Mouse (Mus musculus): ENCODE measurements at regions not wholly inside any gene's neighbourhood (a gene's known extent, or its start where the extent isn't known, plus 50 kb on each side); places are given as distances from the start of the nearest gene placed in this dataset.

DNA sequence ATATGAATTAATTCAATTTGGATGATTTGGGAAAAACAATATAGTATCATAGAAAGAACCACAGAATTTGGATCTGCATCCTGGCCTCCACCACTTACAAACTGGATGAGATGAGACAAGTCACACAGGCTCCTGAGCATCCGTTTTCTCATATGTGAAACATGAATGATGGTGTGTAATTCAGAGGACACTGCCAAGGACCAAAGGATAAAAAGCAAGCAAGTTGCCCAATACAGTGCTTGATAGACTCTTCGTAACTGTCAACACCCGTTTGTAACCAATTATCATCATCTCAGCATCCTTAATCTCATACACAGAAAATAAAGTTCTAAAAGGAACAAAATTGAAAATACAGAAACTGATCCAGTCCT lies 305.8 kb downstream of the Fam49a start:
- in situ Hi-C loops (cut with MboI, MseI): no loop called here

DNA sequence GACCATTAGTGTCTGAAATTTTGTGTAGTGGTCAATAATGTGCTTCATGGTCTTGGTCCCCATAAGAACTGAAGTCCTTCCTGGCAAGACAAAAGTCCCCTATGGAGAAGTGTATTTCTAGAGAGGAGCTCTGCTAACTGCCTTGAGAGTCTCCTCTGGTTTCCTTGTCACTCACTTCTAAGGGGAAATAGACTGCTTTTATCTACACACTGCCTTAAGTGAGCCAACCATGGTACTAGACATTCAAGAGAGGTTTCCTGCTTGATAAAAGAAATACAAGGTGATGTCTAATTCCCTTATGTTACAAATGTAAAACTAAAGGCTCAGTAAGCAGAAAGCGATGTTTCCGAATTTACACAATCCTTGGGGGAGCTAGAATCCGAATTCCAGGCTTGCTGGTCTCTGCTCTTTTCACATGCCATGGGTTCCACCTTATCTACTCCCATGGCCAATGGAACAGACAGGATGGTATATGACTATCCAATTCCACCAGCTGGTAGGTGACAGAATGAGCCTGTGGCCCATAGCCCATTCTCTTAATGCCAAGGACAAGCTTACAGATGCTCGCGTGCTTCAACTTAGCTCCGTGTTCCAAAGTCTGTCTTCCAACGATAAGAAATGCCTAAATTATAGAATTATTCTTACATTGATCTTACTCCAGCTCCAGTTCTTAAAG lies 305.3 kb downstream of the Fam49a start:
- in situ Hi-C loops (cut with MboI, MseI): no loop called here

DNA sequence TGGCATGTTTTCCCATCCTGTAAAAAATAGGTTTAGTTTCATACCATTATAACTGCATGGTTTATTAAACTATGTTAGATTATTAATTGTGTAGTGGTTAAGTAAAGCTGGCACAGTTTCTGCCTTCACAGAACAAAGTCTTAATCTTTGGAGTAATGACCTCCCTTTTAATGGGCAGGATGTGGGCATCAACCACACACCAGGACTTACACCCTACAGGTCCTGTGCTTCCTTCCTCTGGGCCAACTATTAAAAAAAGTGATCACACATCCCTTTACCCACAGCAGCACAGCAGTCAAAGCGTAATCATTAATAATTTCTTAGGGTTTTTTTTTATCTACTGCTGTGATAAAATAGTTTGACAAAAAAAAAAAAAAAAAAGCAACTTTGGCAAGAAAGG lies 300.3 kb downstream of the Fam49a start:
- in situ Hi-C loops (cut with MboI, MseI): no loop called here

DNA sequence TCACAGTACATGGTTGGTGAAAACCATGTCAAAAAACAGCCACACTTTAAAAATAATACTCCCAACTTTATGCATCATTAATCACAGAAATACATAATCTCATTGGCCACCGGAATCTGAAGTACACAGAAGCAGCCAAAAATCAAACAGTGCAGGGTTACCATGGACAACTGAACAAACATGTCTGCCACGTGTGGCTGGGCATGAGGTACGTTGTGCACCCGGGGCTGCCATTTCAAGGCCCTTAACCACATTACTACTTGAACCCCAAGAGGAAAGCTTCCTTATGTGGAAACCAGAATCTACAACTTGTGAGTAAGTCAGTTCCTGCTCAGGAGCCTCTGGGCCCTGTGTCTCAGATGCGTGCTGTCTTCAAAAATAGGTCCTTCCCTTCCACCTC lies 289.9 kb downstream of the Fam49a start:
- in situ Hi-C loops (cut with MboI, MseI): no loop called here

DNA sequence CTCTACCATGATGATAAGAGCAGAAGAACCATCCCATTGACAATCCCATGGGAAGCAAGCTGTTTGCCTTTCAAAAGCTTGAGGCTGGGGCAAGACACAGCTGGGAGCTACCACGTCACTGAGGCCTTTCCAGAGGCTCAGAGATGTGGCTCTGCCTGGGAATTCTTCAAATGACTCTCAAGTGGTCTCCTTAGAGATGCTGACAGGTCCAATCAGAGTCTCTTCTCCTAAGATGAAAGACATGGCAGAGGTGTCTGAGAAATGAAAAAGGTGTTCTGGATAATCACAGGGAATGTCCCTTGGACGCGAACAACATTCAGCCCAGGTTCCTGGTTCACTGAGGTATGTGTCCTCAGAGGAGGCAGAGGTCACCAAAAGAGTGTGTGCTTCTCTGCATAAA lies 287.7 kb downstream of the Fam49a start:
- in situ Hi-C loops (cut with MboI, MseI): no loop called here

DNA sequence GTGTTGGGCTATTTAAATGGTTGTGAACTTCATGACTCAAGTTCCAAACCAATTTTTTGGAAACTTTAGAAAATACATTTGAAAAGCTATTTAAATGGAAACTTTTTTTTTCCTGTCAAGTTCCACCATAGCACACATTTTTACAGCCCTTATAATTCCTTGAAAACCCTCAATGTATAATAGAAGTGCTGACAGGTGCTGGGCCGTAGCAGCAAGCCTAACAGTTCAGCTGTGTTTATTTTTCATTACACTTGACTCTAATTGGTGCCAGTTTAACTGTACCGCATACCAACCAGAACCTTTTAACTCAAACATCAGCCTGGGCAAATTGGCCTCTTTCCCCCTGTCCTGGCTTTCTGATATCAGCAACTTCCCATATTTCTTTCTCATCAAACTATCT lies 286.7 kb downstream of the Fam49a start:
- in situ Hi-C loops (cut with MboI, MseI): no loop called here

DNA sequence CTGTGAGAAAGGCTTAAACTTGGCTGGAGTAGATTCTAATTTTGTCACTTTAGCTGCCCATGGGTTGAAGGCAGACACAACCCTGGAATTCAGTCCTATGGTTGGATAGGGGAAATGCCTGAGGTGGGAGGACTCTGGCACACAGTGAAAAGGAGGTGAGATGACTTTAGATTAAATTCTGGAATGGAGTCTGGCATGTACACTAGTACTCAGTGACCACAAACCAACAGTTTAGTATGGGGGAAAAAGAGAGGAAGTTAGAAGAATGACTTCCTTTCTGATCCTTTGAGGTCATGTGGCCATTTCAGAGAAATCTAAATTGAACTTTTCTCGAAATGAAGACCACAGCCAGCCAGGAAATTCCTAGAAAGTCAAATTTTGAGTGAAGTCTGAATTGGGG lies 285.5 kb downstream of the Fam49a start:
- in situ Hi-C loops (cut with MboI, MseI): no loop called here

DNA sequence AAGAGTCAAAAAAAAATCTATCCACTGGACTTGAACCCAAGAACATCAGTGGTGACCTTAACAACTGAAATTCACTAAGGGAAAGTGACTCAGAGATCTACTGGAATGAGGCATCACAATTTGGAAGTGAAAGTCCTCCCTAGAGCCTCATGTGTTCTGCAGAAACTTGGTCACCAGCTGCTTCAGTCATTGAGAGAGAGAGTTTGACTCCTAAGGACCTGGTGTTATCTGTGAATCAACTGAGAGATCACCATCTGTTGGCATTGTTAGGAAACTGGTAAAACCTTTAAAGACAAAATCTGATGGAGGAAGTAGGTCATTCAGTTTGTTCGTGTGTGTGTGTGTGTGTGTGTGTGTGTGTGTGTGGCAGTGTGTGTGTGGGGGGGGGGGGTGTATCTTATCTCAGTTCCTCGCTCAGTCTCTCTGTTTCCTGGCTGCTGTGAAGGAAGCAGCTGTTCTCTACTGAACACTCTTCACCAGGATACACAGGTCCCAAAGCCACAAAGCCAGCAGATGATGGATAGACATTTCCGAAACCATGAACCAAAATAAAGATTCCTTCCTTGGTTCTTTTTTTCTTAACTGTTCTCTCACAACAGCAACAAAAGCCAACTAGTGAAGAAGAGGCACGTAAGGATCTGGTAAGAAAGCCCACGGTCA lies 284.6 kb downstream of the Fam49a start:
- in situ Hi-C loops (cut with MboI, MseI): no loop called here

DNA sequence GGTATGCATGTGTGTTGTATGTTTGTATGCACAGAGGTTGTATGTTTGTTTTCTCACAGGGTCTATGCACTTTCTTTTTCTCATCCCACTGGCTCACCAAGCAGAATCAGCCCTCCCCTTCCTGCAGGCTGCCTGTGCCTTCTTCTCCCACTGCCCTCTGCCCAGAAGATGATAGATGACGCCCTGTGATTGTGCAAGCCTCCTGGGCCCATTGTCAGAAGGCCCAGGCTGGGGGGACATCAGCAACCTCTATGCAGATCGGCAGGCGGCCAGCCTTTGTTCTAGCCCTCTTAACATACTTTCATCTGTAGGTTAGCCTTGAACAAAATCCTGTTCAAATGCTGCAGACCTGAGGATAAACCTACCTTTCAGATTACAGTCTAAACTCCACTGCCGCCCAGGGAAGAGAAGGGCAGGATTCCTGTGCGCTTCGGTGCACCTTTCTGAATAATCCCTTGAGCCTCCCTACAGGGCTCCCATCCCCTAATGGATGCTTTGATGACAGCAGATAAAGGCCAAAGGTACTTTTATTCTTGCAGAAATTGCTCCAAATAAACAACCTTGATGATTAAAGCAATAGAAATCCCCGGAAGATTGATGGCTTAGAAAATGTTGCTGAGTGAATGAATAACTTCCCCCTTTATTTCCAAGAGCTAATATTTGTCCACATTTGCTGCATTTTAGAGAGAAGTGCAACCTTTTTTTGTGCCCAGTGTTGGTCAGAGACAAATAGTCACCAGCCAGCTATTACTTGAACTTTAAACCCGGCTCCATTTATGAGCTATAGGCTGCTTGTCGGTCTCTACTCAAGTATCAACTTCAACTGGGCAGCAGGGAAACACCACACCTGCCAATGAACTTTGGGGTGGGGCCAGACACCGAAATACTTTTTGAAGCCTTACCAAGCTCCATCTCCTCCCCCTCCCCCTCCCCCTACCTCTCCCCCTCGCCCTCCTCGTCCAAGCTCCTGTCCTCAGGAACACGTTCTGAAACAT lies 279.4 kb downstream of the Fam49a start:
- in situ Hi-C loops (cut with MboI, MseI): no loop called here

DNA sequence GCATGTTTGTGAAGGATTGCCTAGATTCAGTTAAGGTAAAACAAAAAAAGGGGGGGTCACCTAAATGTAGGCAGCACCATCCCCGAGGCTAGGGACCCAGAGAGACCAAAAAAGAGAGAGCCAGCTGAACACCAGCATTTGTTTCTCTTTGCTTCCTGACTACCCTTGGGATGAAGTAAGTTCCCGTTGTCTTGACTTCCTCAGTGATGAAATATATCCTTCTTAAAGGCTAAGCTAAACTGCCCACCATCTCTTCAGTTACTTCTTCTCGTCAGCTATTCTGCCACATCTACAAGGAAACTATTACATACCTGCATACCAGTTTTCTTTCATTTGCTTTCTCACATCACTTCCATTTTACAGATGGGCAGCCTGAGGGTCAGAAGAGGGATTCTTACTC lies 277.4 kb downstream of the Fam49a start:
- in situ Hi-C loops (cut with MboI, MseI): no loop called here

DNA sequence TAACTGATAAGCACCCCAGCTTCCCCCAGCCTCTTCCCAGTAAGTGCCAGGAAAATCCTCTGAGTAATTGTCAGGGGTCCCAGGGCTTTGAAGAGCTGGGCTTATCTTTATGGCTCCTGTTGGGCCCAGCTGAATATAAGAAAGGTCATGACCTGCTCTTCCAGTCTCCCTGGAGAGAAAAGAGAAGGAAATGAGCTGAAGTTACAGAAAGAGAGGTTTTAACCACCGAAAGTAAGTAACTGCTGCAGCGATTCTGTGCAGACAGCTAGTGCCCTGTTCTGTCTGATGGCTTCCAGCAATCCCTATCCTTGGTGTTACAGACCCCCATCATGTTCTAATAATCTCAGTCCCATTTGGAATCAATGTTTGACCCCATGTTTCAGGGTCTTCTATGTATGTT lies 272.8 kb downstream of the Fam49a start:
- in situ Hi-C loops (cut with MboI, MseI): no loop called here

DNA sequence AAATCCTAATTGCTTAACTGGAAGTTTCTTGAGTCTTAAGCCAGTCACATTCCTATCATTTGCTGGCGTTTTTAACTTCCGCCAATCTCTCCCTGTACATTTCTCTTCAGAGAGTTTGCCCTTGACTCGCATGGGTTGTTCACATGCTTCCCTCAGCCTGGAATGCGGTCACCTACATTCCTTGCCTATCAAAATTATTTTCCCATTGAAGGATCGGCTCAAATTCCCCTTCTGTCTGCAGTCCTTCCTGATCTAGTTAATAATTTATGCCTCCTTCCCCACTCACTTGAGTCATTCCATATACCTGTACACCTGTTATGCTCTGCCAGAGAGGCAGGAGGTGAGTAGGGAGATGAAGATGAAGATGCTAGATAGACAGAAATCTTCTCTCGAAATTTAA lies 268.9 kb downstream of the Fam49a start:
- in situ Hi-C loops (cut with MboI, MseI): no loop called here

DNA sequence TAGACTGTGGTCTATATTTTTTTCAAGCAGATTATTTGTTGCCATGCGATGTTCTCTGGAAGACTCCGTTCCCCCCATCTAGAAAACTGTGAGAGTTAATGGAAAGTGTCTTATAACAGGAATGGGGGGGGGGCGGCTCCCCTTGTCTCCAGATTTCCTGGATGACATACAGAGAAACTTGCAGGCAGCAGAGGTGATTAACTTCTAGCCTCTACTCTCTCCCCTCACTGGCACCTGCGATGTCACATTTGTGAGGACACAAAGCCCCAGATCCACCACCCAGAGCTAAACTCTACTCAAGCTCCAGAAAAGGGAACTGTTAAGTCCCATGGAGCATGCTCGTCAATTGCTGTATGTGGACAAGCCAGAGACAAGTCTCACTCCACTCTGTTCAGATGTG lies 267.6 kb downstream of the Fam49a start:
- in situ Hi-C loops (cut with MboI, MseI): no loop called here

DNA sequence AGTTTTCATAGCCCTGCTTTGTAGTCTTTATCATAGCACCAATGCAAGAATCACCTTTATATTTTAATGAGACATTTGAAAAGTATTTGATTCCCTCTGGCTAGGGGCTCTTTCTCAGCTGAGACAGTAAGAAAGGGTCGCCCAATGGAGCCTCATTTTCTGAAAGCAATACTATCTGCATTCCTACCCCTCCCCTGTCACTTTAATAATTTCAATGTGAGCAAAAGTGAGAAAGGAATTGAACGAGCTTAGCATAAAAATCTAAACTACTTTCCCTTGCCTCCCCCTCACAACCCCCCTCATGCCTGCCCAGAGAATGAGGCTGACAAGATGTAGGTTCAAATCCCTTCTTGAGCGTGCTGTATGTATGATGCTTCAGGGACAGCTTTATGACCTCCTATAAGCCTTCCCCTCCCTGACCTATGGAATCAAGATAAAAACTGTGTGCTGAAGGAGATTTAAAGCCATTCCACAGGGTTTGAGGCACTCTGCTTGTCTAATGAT lies 266.6 kb downstream of the Fam49a start:
- in situ Hi-C loops (cut with MboI, MseI): no loop called here

DNA sequence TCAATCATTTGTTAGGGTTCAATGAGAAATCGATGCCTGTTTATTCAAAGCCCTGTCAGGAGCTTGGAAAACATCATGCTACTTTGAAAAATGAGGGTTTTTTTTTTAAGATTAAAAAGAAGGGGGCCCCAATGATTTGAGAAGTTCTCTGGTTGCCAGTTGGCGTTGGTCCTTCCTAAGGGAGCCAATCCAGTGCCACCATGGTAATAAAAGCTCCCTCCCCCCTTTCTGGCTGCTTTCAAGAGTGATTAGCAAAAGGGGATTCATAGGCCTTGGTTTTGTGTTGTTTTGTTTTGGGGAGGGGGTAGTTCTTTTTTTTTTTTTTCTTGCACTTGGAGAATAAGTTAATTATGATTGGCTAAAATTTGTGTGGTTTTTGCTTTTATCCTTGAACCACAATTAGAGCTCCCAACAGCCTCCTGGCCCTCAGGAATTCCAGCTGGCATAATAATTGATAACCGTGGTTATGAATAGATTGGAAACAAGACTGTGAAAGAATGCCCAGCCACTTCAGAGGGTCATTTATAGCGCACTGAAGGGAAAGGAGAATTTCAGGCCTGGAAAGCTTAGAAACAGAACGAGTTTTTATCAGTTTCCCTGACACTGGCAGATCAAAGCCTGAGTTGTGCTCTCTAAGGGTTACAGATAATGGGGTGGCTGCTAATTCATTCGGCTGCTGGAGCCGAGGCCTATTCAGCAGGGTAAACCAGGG lies 266.0 kb downstream of the Fam49a start:
- in situ Hi-C loops (cut with MboI, MseI): no loop called here

DNA sequence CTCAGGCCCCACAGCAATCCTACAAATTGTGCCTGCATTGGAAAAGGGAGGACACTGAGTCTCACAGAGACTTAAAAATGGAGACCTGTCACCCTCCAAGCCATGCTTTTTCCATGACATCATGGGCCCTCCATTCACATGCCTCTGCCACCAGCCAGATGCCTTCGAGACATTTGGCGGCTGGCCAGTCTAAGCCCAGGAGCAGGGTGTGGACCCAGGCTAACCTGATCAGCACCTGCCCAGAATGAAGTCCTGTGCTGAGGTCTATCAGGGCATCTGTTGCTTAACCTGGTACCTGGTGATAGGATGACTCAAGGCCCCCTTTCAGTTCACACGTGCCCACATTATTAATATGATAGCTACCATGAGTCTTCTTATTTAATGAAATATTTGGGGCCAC lies 265.4 kb downstream of the Fam49a start:
- in situ Hi-C loops (cut with MboI, MseI): no loop called here

DNA sequence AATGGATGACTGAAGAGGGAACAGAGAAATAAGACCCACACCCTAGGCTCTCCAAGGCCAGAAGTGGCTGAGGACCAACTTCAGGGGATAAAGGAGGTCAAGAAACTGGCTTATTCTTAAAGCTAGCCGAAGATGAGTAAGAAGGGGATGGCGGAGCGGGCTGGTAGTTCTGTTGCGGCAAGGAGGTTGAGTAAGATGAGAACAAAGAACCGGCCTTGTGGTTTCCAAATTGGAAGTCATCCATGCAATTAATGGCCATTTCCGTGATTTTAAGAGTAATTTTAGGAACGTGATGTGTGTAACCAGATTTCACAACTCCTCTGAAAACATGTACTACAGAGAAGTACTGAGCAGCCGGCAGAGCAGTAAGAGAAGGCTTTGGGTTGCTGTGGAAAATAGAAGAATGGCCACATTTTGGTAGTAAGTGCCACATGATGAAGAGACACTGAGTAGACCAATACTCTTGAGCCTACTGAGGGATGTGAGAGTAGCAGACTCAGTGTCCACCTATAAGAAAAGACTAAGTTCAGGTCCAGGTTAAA lies 258.4 kb downstream of the Fam49a start:
- in situ Hi-C loops (cut with MboI, MseI): no loop called here

DNA sequence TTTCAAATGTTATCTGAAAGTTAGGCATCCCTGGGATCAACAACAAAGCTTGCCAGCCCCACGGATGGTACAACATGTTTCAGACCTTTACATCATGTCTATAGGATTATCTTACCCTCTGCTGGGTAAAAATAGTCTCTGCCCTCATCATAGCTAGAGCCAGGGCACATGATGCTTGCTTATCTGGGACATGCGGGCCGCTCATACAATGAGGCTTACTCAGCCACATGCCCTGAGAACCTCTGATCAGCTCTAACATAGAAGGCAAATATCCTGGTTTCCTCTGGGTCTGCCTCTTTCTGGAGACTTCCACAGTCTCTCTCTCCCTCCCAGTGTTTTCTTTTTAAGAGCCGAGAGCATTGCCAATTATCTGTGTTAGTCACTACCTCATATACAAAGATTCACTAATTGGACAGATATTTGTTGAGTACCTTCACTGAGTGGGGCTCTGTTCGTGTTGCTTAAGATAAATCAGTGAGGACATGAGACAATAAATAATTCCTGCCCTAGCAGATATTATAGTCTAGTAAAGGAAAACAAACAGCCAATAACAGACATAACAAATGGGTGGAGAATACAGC lies 256.6 kb downstream of the Fam49a start:
- in situ Hi-C loops (cut with MboI, MseI): loop anchor here (10.0 kb wide), 1 partner anchor 1136 kb away; no protein-coding TSS in a partner anchor

DNA sequence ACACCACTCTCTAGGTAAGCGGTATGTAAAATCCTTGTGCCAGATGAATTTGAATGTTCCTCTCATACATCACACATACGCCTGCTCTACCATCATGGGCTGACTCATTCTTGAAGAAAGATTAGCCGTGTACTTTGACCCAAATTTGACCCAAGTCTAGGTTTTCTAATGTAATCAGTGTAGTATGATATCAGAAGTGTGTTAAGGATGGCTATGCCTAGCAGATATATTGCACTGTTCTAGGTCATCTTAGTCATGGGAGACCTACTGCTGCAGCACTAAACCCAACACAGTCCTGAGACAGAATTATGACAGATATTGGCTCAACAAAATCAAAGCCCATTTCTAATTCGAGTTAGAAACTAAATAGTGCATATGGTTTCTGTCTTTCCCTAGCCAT lies 255.1 kb downstream of the Fam49a start:
- in situ Hi-C loops (cut with MboI, MseI): loop anchor here (10.0 kb wide), 1 partner anchor 1138 kb away; no protein-coding TSS in a partner anchor

DNA sequence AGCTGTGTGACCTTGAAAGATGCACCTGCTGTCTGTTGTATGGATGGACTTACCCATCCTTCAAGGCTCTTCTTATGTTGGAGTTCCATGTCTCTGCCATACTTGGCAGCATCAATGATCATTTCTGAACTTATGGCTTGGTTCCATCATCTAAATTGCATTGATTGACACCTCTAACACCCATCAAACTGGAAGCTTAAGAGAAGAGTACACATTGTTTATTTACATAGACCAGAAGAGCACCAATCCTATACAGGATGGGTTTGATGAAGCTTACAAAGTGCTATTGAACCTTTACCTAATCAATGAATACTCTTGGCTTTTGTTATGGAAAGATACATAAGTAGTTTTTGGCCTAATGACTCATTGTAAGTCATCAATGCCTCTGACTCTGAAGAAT lies 248.8 kb downstream of the Fam49a start:
- in situ Hi-C loops (cut with MboI, MseI): loop anchor here (10.0 kb wide), 1 partner anchor 1144 kb away; no protein-coding TSS in a partner anchor
